Mouse (Mus musculus) cerebellum, postnatal 4 days (tissue): ENCODE data around the gene Uqcc3.
"Not testable (repeated sequence)": the region's sequence is repeated elsewhere in the genome, so short reads cannot be mapped to it uniquely, and the experiment has no call there.

Experiments used
- DNase-seq, 2 experiments: peaks; one replicate each; pipeline ENCODE4 v3.0.0; 2022; ENCODE audit warnings: low spot score in 2 of 2, mixed read lengths in 1 of 2

The Uqcc3 gene

DNA sequence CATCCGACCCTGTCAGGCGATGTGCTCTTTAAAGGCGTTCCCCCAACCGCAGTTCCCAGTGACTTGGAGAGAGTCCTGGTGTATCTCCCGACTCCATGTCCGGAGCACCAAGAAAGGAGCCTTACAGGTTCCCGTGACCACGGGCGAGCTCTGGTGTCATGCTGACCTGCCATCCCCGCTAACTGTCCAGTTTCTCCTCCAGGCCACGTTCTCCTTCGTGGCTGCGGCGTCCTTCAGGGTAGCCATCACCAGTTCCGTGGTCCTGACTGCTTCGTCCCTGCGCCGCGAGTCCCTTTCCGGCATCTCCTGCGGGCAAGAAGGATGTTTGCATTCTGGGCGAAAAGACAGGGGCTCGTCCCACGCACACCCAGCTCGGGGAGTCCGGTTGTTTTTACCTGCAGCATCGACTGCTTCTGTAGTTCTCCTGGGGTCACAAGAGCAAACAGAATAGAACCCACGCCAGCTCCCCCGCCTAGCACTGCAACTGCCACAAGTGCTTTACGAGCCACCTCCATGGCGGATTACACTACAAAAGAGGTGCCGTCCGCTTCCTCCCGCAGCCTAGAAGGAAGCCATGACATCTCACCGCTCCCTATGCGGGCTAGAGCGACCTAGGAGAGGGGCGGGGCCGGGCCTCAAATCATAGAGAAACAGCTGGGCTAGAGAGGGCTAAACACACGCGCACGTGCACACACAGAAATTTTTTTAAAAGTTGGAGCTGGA, at the start of gene Uqcc3:
TSS of gene Uqcc3 (minus strand) at position 613 of the 723 bp plus-strand sequence.
- peak; percentile 73 to 84 for DNase-seq

DNA sequence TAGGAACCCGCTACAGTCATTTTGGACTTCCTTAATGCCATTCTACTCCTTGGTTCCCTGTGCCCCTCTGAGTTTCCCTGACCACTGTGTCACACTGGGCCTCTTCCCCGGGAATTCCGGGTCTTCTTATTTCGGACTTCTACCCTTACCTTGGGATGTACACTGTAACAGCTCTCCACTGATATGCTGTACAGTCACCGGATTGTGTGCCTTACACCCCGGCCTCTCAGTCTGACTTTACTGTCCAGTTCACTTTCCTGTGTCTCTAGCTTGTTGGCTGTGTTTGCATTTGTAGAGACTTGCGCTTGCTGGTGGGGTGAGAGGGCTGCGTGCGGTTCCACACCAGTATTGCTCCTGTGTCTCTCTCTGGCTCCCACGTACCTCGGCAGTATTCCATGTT, 49.4 kb upstream of the Uqcc3 start:
- DNase-seq = no peak

DNA sequence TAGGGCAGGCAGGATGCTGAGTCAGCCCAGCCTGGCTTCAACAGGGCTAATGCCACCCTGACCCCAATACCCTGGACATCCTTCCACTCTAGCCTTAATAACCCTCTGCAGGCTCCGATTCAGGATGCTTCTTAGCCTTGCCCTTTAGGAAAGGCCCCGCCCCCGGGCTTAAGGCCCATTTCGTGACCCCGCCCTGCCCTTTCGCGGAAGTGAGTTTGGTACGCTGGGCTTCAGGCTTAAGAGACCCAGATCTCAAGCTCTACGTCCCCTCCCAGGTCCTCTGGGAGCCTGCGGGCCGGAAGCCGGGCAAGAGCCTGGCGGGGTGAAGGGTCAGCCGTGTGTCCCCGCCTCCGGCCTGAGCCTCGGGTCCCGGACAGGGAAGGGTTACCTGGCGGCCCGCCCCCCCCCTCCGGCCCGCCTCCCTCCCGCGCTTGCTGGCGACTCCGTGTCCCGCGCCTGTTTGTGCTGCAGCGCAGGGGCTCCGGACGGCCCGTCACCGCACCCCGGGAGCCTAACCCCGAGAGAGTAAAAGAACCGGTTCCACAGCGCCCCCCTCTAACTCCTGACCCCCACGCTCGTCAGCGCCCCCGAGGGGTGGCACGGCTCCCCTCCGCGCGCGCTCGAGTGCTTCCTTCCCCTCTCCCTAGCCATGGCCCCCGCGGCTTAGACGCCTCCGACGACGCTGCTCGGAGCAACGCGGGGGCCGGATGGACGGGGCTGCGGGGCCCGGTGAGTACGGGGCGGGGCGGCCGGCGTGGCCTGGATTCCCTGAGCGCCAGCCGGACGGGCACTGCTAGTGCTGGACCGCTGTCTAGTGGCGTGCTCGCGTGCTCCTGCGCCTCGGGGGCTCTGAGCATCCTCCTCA, 48.7 kb upstream of the Uqcc3 start, which contains the start of the genes Rom1 and Eml3:
TSS of gene Rom1 (minus strand) at position 133 of the 865 bp plus-strand sequence.
TSS of gene Eml3 (plus strand) at position 329 of the 865 bp plus-strand sequence.
- peak in 1 of 2 experiments; percentile 64 for DNase-seq

DNA sequence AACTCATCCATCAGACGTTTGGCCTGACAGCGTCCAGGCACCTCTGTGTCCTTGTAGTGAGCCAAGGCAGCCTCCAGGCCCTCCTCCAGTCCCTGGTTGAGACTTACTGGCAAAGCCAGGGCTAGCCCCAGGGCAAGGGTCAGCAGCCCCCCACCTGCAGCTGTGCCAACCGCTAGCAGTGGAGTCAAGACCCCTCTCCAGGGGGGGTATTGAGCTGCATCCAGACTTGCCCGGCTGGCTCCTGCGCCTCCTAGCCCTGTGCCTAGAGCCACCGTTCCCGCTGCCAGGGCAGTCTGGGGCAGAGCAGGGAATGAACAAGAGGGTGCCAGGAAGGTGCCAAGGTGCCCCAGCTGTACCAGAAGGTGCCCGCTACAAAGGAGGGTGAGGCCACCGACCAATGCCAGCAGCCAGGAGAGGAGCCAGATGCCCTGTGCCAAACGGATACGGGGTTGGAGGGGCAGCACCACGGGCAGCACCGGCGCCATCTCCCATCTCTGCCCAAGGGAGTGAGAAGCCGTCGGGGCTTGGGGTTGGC, 48.0 kb upstream of the Uqcc3 start:
- no peak for DNase-seq

DNA sequence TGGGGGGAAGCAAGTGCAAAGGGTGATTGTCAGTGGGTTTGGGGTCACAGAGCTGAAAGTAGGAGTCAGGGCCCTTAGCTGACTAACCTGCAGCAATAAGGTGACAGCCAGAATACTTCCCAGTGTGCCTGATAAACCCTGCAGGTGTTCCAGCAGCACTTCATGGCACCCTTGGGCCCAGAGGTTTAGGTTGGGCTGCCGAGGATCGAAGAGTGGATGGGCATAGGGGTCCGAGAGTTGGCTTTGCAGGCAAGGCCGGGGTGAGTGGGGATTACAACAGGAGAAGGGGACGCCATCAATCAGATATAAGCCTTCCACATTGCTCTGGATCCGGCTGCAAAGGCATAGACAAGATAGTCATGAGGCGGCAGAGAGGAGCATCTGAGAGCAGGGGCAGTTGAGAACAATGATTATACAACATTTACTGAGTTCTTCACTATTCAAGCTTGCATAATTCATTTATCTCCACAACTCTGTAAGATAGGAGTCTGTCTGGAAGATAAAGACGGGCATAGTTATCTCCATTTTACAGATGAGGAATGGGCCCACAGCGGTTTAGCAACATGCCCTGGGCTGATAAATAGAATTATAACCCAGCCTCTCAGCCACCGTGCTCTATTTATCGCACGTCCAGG, 47.3 kb upstream of the Uqcc3 start:
- no peak for DNase-seq

DNA sequence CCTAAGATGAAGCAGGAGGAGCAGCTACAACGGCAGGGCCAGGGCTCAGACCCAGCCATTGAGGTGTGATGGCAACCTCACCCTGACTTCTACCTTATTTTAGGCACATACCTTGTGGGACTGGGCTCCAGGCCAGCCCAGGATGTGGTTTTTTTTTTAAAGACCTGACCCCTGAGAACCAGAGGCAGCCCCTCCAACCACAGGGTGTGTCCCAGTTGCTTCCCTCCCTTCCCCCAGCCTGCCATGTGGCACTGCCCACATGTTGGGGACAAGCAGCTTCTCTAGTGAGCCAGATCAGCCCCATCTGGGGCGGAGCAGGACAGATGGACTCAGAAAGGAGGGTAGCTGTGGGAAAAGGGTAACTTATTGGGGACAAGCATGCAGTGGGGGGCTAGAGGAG, 46.0 kb upstream of the Uqcc3 start:
- no peak for DNase-seq

DNA sequence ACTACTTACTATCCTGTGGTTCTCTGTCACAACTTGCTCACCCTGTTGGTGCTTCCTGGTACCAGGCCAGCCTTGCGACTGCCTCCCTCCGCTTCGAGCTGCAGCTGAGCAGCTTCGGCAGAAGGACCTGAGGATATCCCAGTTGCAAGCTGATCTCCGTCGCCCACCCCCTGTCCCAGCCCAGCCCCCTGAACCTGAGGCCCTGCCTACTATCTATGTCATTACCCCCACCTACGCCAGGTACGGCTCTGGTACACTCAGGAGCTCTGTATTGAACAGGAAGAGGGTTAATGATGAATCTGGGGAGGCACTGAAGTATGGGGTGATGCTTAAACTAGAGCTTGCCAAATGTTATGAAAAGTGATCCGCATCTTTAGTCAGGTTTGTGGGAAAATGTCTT, 41.0 kb upstream of the Uqcc3 start:
- no peak for DNase-seq

DNA sequence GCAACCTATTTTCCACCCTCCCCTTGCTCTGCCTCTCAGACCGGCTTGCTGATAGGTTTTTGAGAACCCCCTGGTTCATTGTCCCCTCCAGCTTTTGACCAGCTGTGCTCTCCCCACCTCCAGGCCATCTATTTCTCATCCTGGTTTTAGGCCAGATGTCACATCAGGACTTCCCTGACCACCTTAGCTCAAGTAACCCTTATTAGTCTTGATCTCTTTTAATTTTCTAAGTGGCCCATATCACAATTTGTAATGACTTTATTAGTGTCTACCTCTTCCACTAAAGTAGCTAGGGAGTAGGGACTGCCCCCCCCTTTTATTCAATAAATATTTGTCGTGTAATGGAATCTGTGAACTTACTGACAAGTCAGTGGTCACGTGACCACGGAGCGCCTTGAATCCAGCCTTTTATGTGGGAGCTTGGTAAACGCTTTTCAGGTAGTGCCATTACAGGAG, 40.1 kb upstream of the Uqcc3 start:
- no peak for DNase-seq

DNA sequence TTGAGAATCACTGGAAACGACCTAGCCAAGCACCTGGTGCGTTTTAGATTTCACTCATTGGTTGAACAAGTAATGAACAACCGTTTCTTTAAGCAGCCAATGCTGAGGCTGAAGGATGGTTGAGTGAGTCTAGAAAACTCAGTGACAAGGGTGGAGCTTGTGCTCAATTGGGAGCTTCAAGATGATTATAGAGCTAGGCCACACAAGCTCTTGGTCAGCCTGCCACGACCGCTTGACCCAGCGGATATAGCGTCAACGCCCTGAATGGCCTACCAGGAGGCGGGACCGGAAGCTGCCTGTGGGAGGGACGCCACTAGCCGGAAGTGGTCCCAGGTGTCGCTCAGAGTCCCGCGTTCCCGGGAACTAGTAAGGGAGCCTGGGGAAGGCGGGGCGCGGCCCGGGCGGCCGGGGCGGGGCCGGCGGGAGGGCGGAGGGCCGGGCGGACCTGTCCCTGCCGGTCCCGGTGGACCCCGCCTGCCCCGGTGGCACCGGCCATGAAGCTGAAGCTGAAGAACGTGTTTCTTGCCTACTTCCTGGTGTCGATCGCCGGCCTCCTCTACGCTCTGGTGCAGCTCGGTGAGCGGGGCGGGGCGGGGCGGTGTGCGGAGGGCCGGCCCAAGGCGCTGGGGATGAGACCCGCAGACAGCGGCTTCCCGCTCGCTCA, 39.5 kb upstream of the Uqcc3 start, which contains the start of gene B3gat3:
TSS of gene B3gat3 (plus strand) at position 302 of the 664 bp plus-strand sequence.
- DNase-seq = peak; percentile 77 to 89

DNA sequence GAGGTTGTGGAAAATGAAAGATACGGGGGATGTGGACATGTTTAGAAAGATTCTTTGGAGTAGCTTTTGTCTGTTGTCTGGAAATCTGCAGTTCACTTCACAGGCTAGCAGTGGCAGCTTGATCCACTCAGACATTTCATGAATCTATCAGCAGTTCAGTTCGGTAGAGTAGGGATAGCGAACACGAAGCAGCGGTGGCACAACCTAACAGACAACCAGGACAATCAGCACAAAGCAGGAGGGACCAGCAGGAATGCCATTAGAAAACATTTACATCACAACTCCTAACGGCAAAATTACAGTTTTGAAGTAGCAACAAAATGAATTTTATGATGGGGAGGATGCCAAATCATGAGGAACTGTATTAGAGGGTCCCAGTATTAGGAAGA, 39.0 kb upstream of the Uqcc3 start:
- no peak for DNase-seq

DNA sequence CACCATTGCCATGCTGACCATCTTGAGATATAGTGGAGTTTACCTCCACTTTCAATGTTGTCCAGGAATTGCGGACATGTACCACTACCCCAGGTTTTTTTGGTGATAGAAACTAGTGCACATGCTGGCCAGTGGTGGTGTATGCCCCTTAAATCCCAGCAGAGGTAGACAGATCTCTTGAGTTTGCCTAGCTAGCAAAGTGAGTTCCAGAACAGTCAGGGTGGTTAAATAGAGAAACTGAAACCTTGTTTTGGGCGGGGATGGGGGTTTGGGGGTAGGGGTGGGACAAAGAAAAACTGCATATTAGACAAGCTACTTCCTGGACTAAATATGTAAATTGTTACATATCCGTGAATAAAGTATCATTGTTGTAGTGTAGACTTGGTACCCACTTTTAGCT, 38.3 kb upstream of the Uqcc3 start:
- DNase-seq = no peak

DNA sequence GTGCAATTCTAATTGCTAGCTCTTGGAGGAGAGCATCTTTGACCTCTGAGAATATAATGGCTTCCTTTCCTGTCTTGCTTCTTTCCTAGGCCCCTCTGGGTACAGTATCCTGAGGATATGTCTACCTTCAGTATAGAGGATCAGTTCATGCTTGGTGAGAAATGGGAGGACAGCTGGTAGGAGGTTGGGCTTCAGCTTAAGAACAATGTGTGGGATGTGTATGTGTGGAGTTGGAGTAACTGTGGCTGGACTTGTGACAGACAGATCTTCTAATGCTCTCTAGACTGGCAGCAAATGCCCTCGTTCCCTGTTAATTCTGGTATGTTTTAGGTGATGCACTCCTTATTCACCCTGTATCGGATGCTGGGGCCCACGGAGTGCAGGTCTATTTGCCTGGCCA, 33.5 kb upstream of the Uqcc3 start:
- no peak for DNase-seq

DNA sequence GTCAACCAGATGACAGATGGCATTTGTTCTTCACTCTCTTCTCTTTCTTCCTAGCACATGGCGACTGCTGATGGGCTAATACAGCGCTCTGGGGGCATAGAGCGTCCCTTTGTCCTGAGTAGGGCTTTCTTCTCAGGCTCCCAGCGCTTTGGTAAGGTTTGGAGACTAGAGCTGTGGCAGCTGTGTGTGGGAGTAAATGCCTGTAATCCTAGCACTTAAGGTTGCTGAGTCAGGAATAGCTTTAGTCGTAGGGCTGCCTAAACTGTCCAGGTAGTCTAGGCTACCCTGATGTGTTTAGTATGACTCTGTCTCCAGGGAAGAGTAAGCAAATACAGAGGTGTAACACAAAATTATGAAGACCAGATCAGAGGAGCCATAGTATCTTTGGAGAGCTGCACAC, 31.1 kb upstream of the Uqcc3 start:
- DNase-seq = no peak

DNA sequence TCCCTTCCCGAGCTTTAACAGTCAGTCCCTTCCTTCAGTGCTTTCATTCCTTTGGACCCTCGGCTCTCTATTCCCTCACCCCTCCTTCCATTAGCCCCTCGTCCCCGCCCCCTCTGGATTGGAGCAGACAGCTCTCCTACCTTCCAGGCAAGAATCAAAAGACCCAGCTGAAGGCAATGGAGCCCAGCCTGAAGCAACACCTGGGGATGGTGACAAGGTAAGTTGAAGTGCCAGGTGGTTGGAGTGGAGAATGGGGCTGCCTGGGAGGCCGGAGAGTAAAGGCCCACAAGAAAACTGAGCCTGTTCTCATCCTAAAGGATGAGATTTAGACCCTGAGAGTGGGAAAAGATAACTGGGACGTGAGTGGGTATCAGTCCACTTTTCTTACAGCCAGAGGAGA, 27.8 kb upstream of the Uqcc3 start:
- DNase-seq = no peak

DNA sequence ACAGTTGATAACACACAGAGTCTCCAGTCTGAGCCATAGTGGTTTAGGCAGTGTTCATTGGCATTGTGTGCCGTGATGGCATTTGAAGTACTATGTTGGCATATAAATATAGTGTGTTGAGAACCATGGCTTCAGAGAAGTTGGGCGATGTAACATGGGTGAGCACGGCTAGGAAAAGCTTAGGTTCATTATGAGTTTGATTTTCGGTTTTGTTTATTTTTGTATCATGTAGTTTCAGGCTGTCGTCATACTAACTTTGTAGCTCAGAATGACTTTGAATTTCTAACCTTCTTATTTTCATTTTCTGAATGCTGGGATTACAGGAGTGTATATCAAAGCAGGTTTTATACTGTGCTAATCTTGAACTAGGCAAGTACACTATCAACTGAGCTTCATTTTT, 22.7 kb upstream of the Uqcc3 start:
- no peak for DNase-seq

DNA sequence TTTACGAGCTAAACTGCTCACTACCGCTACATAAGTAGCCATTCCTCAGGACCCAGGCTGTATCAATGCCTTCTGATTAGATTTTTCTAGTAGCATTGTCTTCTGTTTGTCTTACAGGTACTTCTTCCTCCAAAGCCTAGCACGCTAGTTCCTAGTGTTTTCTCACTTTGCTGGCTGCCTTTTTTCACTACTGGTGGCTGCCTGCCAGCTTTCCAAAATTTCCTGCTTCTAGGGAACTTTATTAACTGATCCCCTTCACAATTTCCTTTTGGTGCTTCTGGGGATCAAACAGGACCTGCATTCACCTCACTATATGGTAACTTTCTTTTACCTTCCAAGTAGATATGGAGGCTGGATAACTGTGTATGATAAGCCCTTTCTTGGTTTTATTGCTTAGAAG, 18.4 kb upstream of the Uqcc3 start:
- DNase-seq = no peak

DNA sequence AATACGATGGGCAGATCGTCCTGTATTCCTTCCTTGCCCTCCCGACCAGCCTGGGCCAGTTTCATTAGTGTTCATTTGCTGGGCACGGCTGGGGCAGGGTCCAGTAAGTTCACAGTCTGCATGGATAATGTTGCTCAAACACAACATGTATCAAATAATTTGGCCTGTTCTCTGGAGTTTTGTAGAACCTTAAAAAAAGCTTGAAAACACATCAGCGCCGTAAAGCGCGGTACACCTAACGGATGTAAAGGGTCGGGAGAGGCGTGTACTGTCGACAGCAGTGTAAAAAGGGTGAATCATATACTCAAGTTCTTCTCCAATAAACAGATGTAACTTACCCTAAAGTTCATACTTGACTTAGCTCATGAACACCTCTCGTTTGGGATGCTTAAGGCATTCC, 17.9 kb upstream of the Uqcc3 start:
- no peak for DNase-seq

DNA sequence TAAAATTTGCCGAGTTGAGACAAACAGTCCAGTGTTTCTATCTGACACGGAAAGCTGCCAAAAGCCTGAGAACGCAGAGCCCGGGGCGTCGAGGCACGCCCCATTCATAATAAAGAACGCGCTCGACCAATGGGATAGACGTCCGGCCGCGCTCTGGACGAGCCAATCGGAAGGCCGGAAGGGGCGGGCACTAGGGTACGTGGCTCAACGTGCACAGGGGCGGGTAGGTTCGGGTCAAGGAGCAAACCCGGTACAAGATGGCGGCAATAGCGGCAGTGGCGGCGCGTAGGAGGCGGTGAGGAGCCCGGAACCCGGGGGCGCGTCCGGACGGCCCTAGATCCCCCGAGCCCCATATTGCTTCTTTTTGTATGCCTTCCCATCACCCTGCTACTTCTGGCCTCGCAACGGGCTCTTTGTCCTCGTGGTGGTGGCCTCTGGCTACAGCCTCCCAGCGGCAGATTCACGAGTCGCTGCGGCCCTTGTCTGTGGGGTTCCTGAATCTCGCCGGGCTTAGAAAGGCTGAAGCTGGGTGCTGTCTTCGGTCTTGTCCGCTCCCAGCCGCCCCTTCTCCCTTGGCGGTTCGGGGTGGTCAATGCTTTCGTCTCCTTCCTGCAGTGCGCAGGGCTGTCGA, 17.3 kb upstream of the Uqcc3 start, which contains the start of gene Ganab:
TSS of gene Ganab (plus strand) at position 207 of the 631 bp plus-strand sequence.
- peak; percentile 82 to 93 for DNase-seq

DNA sequence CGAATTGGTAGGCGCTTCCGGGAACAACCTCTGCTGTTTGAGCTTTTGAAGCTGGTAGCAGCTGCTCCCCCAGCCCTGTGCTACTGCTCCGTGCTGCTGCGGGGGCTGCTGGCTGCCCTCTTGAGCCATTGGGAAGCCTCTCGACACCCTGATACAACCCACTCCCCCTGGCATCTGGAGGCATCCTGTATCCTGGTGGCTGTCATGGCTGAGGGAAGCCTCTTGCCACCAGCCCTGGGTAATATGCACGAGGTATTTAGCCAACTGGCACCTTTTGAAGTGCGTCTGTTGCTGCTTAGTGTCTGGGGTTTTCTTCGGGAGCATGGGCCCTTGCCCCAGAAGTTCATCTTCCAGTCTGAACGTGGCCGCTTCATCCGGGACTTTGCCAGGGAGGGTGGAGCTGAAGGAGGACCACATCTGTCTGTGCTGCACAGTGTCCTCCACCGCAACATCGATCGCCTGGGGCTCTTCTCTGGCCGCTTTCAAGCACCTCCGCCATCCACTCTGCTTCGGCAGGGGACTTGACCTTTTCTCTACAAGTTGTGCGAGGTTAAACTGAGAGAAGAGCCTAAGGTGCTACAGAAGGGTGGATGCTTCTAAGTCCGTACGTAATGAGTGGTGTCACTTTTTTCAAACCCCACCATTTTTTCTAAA, 16.6 kb upstream of the Uqcc3 start:
- peak; percentile 24 to 42 for DNase-seq

DNA sequence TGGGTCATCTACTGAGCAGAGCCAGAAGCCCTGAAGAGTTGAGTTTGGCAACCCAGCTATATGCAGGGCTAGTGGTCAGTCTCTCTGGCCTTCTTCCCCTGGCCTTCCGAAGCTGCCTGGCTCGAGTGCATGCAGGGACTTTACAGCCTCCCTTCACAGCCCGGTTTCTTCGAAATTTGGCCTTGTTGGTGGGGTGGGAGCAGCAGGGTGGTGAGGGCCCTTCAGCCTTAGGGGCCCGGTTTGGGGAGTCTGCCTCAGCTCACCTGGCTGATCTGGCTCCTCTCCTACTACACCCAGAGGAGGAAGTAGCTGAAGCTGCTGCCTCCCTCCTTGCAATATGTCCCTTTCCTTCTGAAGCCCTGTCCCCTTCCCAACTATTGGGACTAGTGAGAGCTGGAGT, 15.5 kb upstream of the Uqcc3 start:
- not testable (repeated sequence) for DNase-seq
